ENCODE assay signal across 28 mouse cellular contexts in genomic region chr16:51475690-51476089, GRCm38 (mm10).
DNase-seq lines count a peak whose midpoint lies in the region; ATAC-seq and TF ChIP-seq lines count a peak whose summit lies in the region.
"Had no signal": no experiment of that assay in that cellular context is flagged by ENCODE, and none has a peak within 500 bp of the region (broad histone marks: within the 10 kb centered on the region; RNA-seq: fewer than 3 reads in every experiment).

No protein-coding gene starts in this region.

- no peak overlapping the region for H3K4me3 ChIP-seq in midbrain, postnatal 0 days (ENCODE audit: low read depth, low read length)
- no peak overlapping the region for H3K4me3 ChIP-seq in midbrain, embryonic 16.5 days (ENCODE audit: low read depth, low read length)
- H3K4me3 ChIP-seq: embryonic facial prominence, embryonic 13.5 days; neural tube, embryonic 13.5 days had no signal

- 71% methylated on average over 3 of the region's 3 CpGs for WGBS in midbrain, postnatal 0 days
- 81% methylated on average over 3 of the region's 3 CpGs for WGBS in midbrain, embryonic 16.5 days

- no peak for TF ChIP-seq CTCF in midbrain, postnatal 0 days (IDR thresholded peaks at IDR 0.05)

- no peak overlapping the region for H3K9ac ChIP-seq in midbrain, postnatal 0 days (replicated peaks; ENCODE audit: low read length, poor library complexity, severe bottlenecking)
- no peak overlapping the region for H3K9ac ChIP-seq in midbrain, embryonic 16.5 days (ENCODE audit: low read depth, low read length)
- H3K9ac ChIP-seq: embryonic facial prominence, embryonic 13.5 days; forebrain, postnatal 0 days; liver, embryonic 14.5 days; neural tube, embryonic 13.5 days had no signal

- H3K9me3 ChIP-seq in midbrain, postnatal 0 days (ENCODE audit: low read length): no peaks in the 10 kb centered on the region
- H3K9me3 ChIP-seq in midbrain, embryonic 16.5 days (replicated peaks; ENCODE audit: control insufficient read depth, low read length, poor library complexity, severe bottlenecking): no peaks in the 10 kb centered on the region
- H3K9me3 ChIP-seq: embryonic facial prominence, embryonic 13.5 days; neural tube, embryonic 13.5 days had no signal

- no peak overlapping the region for H3K27ac ChIP-seq in midbrain, postnatal 0 days (ENCODE audit: low read depth, low read length)
- H3K27ac ChIP-seq in midbrain, embryonic 16.5 days (ENCODE audit: low read length): no peak overlapping the region
- H3K27ac ChIP-seq: embryonic facial prominence, embryonic 13.5 days; liver, embryonic 14.5 days; macrophage; neural tube, embryonic 13.5 days had no signal

- H3K4me2 ChIP-seq in midbrain, postnatal 0 days (ENCODE audit: low read depth, low read length, poor library complexity, severe bottlenecking): no peak overlapping the region
- H3K4me2 ChIP-seq in midbrain, embryonic 16.5 days (ENCODE audit: low read length): no peak overlapping the region
- H3K4me2 ChIP-seq: embryonic facial prominence, embryonic 13.5 days; neural tube, embryonic 13.5 days had no signal

- H3K27me3 ChIP-seq in midbrain, postnatal 0 days (ENCODE audit: insufficient read depth, low read length): no peaks in the 10 kb centered on the region
- H3K27me3 ChIP-seq in midbrain, embryonic 16.5 days (ENCODE audit: control insufficient read depth, insufficient read depth, low read depth, low read length): no peaks in the 10 kb centered on the region
- H3K27me3 ChIP-seq: CH12.LX; embryonic facial prominence, embryonic 13.5 days; neural tube, embryonic 13.5 days had no signal

- ATAC-seq in cerebellum, adult (ENCODE audit: insufficient number of reproducible peaks, low FRiP score, low TSS enrichment): peak; percentile 98
- no peak for ATAC-seq in midbrain, postnatal 0 days (ENCODE audit: low FRiP score)
- ATAC-seq in midbrain, embryonic 16.5 days: no peak
- ATAC-seq: activated CD4-positive, CD25-positive, alpha-beta regulatory T cell, adult 4 months; forebrain, postnatal 0 days; hindbrain, embryonic 16.5 days had no signal

- H3K4me1 ChIP-seq in midbrain, postnatal 0 days (ENCODE audit: insufficient read depth, low read length): no peaks in the 10 kb centered on the region
- H3K4me1 ChIP-seq in midbrain, embryonic 16.5 days (ENCODE audit: control insufficient read depth, insufficient read depth, low read length): no peaks in the 10 kb centered on the region
- H3K4me1 ChIP-seq: embryonic facial prominence, embryonic 13.5 days had no signal

- no peak for DNase-seq in cerebellum, postnatal 4 days (ENCODE audit: low spot score in 2 of 2)
- peak; percentile 1 for DNase-seq in midbrain, postnatal 0 days (ENCODE audit: low spot score)
- peak; percentile 71 for DNase-seq in cerebellum, adult 9-10 months
- DNase-seq in cerebellum, postnatal 36 days: peak; percentile 3 to 24
- no peak for DNase-seq in thymus, postnatal 0 days (ENCODE audit: low spot score)
- DNase-seq in heart, postnatal 4 days: no peak
- DNase-seq: adrenal gland, adult 2 months; forebrain, postnatal 0 days; gastrocnemius, postnatal 10 days; heart, postnatal 14 days; kidney, adult 8-10 months; layer of hippocampus, adult 9-11 months; liver; lung, adult 2 months; lung, postnatal 10 days; midbrain, embryonic 14.5 days; retina, postnatal 1 day; right cerebral cortex, postnatal 14 days; thymus, postnatal 14 days had no signal

- no peaks in the 10 kb centered on the region for H3K36me3 ChIP-seq in midbrain, postnatal 0 days (ENCODE audit: insufficient read depth, low read length)
- H3K36me3 ChIP-seq in midbrain, embryonic 16.5 days (ENCODE audit: control insufficient read depth, insufficient read depth, low read length): no peaks in the 10 kb centered on the region
- H3K36me3 ChIP-seq: embryonic facial prominence, embryonic 13.5 days; neural tube, embryonic 13.5 days had no signal

Comparison
In these comparisons a context has a peak if more than half of its experiments do, and no peak if none do; other contexts are left out.
1. DNase-seq: peak in midbrain, postnatal 0 days (single experiment), cerebellum, adult 9-10 months (single experiment) and cerebellum, postnatal 36 days (2 of 2); none in cerebellum, postnatal 4 days (0 of 2), thymus, postnatal 0 days (single experiment) and heart, postnatal 4 days (single experiment).